Mouse (Mus musculus) lung, adult 2 months (tissue): Measurements from ENCODE around the gene Pakap.

Experiments used
- CTCF ChIP-seq: fragments of 200-500 bp; IDR thresholded peaks from 2 replicates; pipeline ENCODE4 v1.5.1; 2011; ENCODE audit warnings: mild to moderate bottlenecking, low read length, control low read depth; ENCODE audit not compliant: insufficient read depth
- POLR2A ChIP-seq: fragments of 200-500 bp; IDR thresholded peaks from 2 replicates; pipeline ENCODE4 v1.6.1; 2011; ENCODE audit warnings: low read depth, mild to moderate bottlenecking, control low read depth, low read length, borderline replicate concordance; ENCODE audit errors: extremely low read depth

DNA sequence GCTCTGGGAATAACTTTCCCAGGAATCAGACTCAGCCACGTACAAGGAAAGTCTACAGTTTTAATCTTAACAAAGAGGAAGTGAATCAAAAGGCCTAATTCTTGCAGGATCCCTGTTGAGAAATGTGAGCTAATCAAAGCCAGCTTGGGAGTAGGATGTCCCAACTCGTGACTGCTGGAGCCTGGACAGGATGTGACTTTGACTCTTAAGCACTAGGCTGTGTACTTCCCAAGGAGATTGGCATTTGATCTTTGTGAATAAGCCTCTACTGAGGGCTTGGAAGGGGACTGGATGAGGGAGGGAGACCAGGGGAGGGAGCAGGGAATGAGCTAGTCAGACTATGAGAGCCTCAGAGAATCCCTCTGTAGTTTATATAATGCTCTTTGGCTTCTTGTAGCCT, 298.1 kb downstream of the Pakap start:
- TF ChIP-seq CTCF = no peak
- TF ChIP-seq POLR2A = no peak
